Mouse (Mus musculus): ENCODE data around the gene Tspan1. TPM values are rescaled to one million over a fixed set of nuclear protein-coding genes. Genes with fewer than 3 reads are reported as not detected.
A peak's percentile ranks its signal among the peaks of the same experiment; 100 is the strongest.

Tspan1 gene
- polyA plus RNA-seq, 1 experiment from 2014 or later = 0.19 TPM

GRCm38 (mm10) chr4:116151238-116151637 is 16.2 kb downstream of the Tspan1 start, which contains the start of gene Lurap1:
TSS of gene Lurap1 (minus strand) at chr4:116151338.
- H3K27ac ChIP-seq (replicated peaks in 1 of 2; ENCODE audit: control insufficient read depth in 1 of 2, insufficient read depth in 1 of 2, low read depth in 2 of 2, low read length in 2 of 2) = peak within 1 kb of the TSS; percentile 87 to 97
- 69% methylated on average over 6 of the region's 6 CpGs for WGBS
- no peaks in the 10 kb centered on the region for H3K9me3 ChIP-seq (ENCODE audit: control insufficient read depth, low read length)

GRCm38 (mm10) chr4:116150862-116151221 is 16.6 kb downstream of the Tspan1 start:
- H3K27ac ChIP-seq (replicated peaks in 1 of 2; ENCODE audit: control insufficient read depth in 1 of 2, insufficient read depth in 1 of 2, low read depth in 2 of 2, low read length in 2 of 2) = peak overlapping the region; percentile 79 to 87
- H3K27me3 ChIP-seq (ENCODE audit: control insufficient read depth, insufficient read depth, low read length) = no peaks in the 10 kb centered on the region
- H3K4me2 ChIP-seq (ENCODE audit: low read length) = peak overlapping the region; percentile 81
- H3K9me3 ChIP-seq (ENCODE audit: control insufficient read depth, low read length) = no peaks in the 10 kb centered on the region
- 8% methylated on average over 4 of the region's 4 CpGs for WGBS
- peaks cover 44% of the 10 kb centered on the region for H3K36me3 ChIP-seq (ENCODE audit: control insufficient read depth, insufficient read depth, low read length)
- ATAC-seq (ENCODE audit: insufficient number of reproducible peaks, insufficient read depth, low FRiP score, low read depth) = no peak; the same call in 1 of the 2 replicates
- peak overlapping the region; percentile 97 for H3K9ac ChIP-seq (ENCODE audit: low read length)
- H3K4me1 ChIP-seq (ENCODE audit: control insufficient read depth in 2 of 2, insufficient read depth in 2 of 2, low read length in 2 of 2) = peaks cover 7 to 15% of the 10 kb centered on the region in 2 experiments
- H3K4me3 ChIP-seq (ENCODE audit: control insufficient read depth in 1 of 2, insufficient read depth in 1 of 2, low read depth in 1 of 2, low read length in 2 of 2) = peak overlapping the region; percentile 85 to 99

More at GRCm38 (mm10) chr4:116151238-116151637, 16.2 kb downstream of the Tspan1 start, which contains the start of gene Lurap1:
- ATAC-seq (ENCODE audit: insufficient number of reproducible peaks, insufficient read depth, low FRiP score, low read depth) = no peak
- Histone ChIP-seq H3K4me1 (ENCODE audit: control insufficient read depth in 2 of 2, insufficient read depth in 2 of 2, low read length in 2 of 2) (peaks cover 7 to 15% of the 10 kb centered on the region in 2 experiments), H3K9ac (ENCODE audit: low read length) (peak within 1 kb of the TSS; percentile 97), H3K36me3 (ENCODE audit: control insufficient read depth, insufficient read depth, low read length) (peaks cover 48% of the 10 kb centered on the region), H3K27me3 (ENCODE audit: control insufficient read depth, insufficient read depth, low read length) (no peaks in the 10 kb centered on the region), H3K4me2 (ENCODE audit: low read length) (peak within 1 kb of the TSS; percentile 81), H3K4me3 (ENCODE audit: control insufficient read depth in 1 of 2, insufficient read depth in 1 of 2, low read depth in 1 of 2, low read length in 2 of 2) (peak within 1 kb of the TSS; percentile 85 to 99)

- H3K4me1 ChIP-seq (ENCODE audit: control insufficient read depth in 2 of 2, insufficient read depth in 2 of 2, low read length in 2 of 2) = peaks cover 7 to 15% of the 10 kb centered on the region in 2 experiments
- H3K9me3 ChIP-seq (ENCODE audit: control insufficient read depth, low read length) = no peaks in the 10 kb centered on the region
- no peaks in the 10 kb centered on the region for H3K27me3 ChIP-seq (ENCODE audit: control insufficient read depth, insufficient read depth, low read length)
- peak overlapping the region; percentile 87 to 97 for H3K27ac ChIP-seq (replicated peaks in 1 of 2; ENCODE audit: control insufficient read depth in 1 of 2, insufficient read depth in 1 of 2, low read depth in 2 of 2, low read length in 2 of 2)
- peak overlapping the region; percentile 97 for H3K9ac ChIP-seq (ENCODE audit: low read length)
- under 1% methylated on average over 51 of the region's 73 CpGs for WGBS
- H3K36me3 ChIP-seq (ENCODE audit: control insufficient read depth, insufficient read depth, low read length) = peaks cover 39% of the 10 kb centered on the region
- H3K4me3 ChIP-seq (ENCODE audit: control insufficient read depth in 1 of 2, insufficient read depth in 1 of 2, low read depth in 1 of 2, low read length in 2 of 2) = peak overlapping the region; percentile 85 to 99
- peak; percentile 92 for ATAC-seq (ENCODE audit: insufficient number of reproducible peaks, insufficient read depth, low FRiP score, low read depth)
- H3K4me2 ChIP-seq (ENCODE audit: low read length) = peak overlapping the region; percentile 81
These were observed 17.1 kb downstream of the Tspan1 start for GRCm38 (mm10) chr4:116150156-116150861.

GRCm38 (mm10) chr4:116149812-116150155 is 17.6 kb downstream of the Tspan1 start:
- H3K9ac ChIP-seq (ENCODE audit: low read length) = peak overlapping the region; percentile 97
- peak overlapping the region; percentile 87 to 97 for H3K27ac ChIP-seq (replicated peaks in 1 of 2; ENCODE audit: control insufficient read depth in 1 of 2, insufficient read depth in 1 of 2, low read depth in 2 of 2, low read length in 2 of 2)
- no peak for ATAC-seq (ENCODE audit: insufficient number of reproducible peaks, insufficient read depth, low FRiP score, low read depth)
- peak overlapping the region; percentile 81 for H3K4me2 ChIP-seq (ENCODE audit: low read length)
- 21% methylated on average over 6 of the region's 6 CpGs for WGBS
- H3K36me3 ChIP-seq (ENCODE audit: control insufficient read depth, insufficient read depth, low read length) = peaks cover 33% of the 10 kb centered on the region
- peak overlapping the region; percentile 85 to 99 for H3K4me3 ChIP-seq (ENCODE audit: control insufficient read depth in 1 of 2, insufficient read depth in 1 of 2, low read depth in 1 of 2, low read length in 2 of 2)
- no peaks in the 10 kb centered on the region for H3K9me3 ChIP-seq (ENCODE audit: control insufficient read depth, low read length)
- no peaks in the 10 kb centered on the region for H3K27me3 ChIP-seq (ENCODE audit: control insufficient read depth, insufficient read depth, low read length)
- H3K4me1 ChIP-seq (ENCODE audit: control insufficient read depth in 2 of 2, insufficient read depth in 2 of 2, low read length in 2 of 2) = peaks cover 7 to 16% of the 10 kb centered on the region in 2 experiments

- Histone ChIP-seq H3K4me1 (ENCODE audit: control insufficient read depth in 2 of 2, insufficient read depth in 2 of 2, low read length in 2 of 2) (peaks cover 7 to 12% of the 10 kb centered on the region in 2 experiments), H3K27me3 (ENCODE audit: control insufficient read depth, insufficient read depth, low read length) (no peaks in the 10 kb centered on the region), H3K36me3 (ENCODE audit: control insufficient read depth, insufficient read depth, low read length) (no peaks in the 10 kb centered on the region), H3K4me2 (ENCODE audit: low read length) (peak overlapping the region; percentile 93), H3K9me3 (ENCODE audit: control insufficient read depth, low read length) (no peaks in the 10 kb centered on the region), H3K9ac (ENCODE audit: low read length) (peak overlapping the region; percentile 81), H3K4me3 (ENCODE audit: control insufficient read depth in 1 of 2, insufficient read depth in 1 of 2, low read depth in 1 of 2, low read length in 2 of 2) (peak overlapping the region; percentile 73 to 78), H3K27ac (replicated peaks in 1 of 2; ENCODE audit: control insufficient read depth in 1 of 2, insufficient read depth in 1 of 2, low read depth in 2 of 2, low read length in 2 of 2) (no peak overlapping the region)
- WGBS = 1% methylated on average over 47 of the region's 47 CpGs
- ATAC-seq (ENCODE audit: insufficient number of reproducible peaks, insufficient read depth, low FRiP score, low read depth) = peak; percentile 71
These were observed 23.3 kb downstream of the Tspan1 start for GRCm38 (mm10) chr4:116143891-116144717.

- H3K36me3 ChIP-seq (ENCODE audit: control insufficient read depth, insufficient read depth, low read length) = no peaks in the 10 kb centered on the region
- no peaks in the 10 kb centered on the region for H3K9me3 ChIP-seq (ENCODE audit: control insufficient read depth, low read length)
- 18% methylated on average over 7 of the region's 7 CpGs for WGBS
- no peaks in the 10 kb centered on the region for H3K27me3 ChIP-seq (ENCODE audit: control insufficient read depth, insufficient read depth, low read length)
- H3K4me1 ChIP-seq (ENCODE audit: control insufficient read depth in 2 of 2, insufficient read depth in 2 of 2, low read length in 2 of 2) = peaks cover 7 to 12% of the 10 kb centered on the region in 2 experiments
- H3K27ac ChIP-seq (replicated peaks in 1 of 2; ENCODE audit: control insufficient read depth in 1 of 2, insufficient read depth in 1 of 2, low read depth in 2 of 2, low read length in 2 of 2) = no peak overlapping the region
- H3K9ac ChIP-seq (ENCODE audit: low read length) = peak overlapping the region; percentile 81
- H3K4me3 ChIP-seq (ENCODE audit: control insufficient read depth in 1 of 2, insufficient read depth in 1 of 2, low read depth in 1 of 2, low read length in 2 of 2) = peak overlapping the region; percentile 11 to 73; a peak in 2 of 4 replicates
- H3K4me2 ChIP-seq (ENCODE audit: low read length) = peak overlapping the region; percentile 93
- no peak for ATAC-seq (ENCODE audit: insufficient number of reproducible peaks, insufficient read depth, low FRiP score, low read depth)
These were observed 24.0 kb downstream of the Tspan1 start for GRCm38 (mm10) chr4:116143317-116143811.

GRCm38 (mm10) chr4:116142269-116142668 is 25.1 kb downstream of the Tspan1 start:
- Histone ChIP-seq H3K27ac (replicated peaks in 1 of 2; ENCODE audit: control insufficient read depth in 1 of 2, insufficient read depth in 1 of 2, low read depth in 2 of 2, low read length in 2 of 2) (no peak overlapping the region), H3K36me3 (ENCODE audit: control insufficient read depth, insufficient read depth, low read length) (no peaks in the 10 kb centered on the region), H3K9me3 (ENCODE audit: control insufficient read depth, low read length) (no peaks in the 10 kb centered on the region), H3K4me1 (ENCODE audit: control insufficient read depth in 2 of 2, insufficient read depth in 2 of 2, low read length in 2 of 2) (peaks cover 7 to 18% of the 10 kb centered on the region in 2 experiments), H3K9ac (ENCODE audit: low read length) (no peak overlapping the region), H3K4me3 (ENCODE audit: control insufficient read depth in 1 of 2, insufficient read depth in 1 of 2, low read depth in 1 of 2, low read length in 2 of 2) (no peak overlapping the region), H3K4me2 (ENCODE audit: low read length) (no peak overlapping the region), H3K27me3 (ENCODE audit: control insufficient read depth, insufficient read depth, low read length) (no peaks in the 10 kb centered on the region)
- 83% methylated on average over 7 of the region's 7 CpGs for WGBS
- no peak for ATAC-seq (ENCODE audit: insufficient number of reproducible peaks, insufficient read depth, low FRiP score, low read depth)

Data from heart, embryonic 14.5 days (tissue).